Mouse (Mus musculus): ENCODE measurements around the gene Cyp2d26.

Gene Cyp2d26

DNA sequence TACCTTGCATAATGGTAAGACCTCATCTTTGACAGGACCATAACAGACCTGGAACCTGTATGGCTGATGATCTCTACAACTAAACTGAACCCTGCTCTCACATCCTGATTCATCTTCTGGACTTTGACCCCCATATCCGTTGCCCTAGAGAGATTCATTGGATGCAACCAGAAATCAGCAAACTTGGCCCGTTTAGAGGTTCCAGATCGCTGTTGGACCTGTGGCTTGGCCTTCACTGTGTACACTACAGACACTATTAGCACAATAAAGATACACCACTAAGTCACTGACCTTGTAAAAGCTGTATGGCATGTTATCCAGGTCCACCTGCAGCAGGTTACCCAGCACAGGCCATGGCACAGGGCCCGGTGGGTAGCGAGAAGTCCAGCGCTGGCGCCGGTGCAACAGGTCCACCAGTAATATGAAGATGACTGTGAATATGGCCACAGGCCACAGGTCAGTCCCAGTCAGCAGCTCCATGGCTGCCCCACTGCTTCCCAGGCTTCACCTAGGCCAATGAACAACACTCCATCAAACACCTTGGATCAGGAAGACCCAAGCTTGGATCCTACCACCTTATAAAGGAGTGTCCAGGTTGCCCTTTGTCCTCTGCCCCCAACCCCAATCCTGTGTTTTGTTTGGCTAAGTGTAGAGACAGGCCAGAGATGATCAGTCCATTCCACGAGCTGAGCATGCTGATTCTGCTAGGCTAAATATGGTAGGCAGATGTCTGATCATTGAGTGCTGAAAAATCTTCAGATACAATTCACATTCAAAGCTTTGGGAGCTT is 30.3 kb downstream of the Cyp2d26 start, which contains the start of gene Cyp2d40:
Gene Cyp2d40 (minus strand): TSS at position 553 of the 790 bp plus-strand sequence.
- no peak for DNase-seq (ENCODE audit: low read depth, low spot score)

DNA sequence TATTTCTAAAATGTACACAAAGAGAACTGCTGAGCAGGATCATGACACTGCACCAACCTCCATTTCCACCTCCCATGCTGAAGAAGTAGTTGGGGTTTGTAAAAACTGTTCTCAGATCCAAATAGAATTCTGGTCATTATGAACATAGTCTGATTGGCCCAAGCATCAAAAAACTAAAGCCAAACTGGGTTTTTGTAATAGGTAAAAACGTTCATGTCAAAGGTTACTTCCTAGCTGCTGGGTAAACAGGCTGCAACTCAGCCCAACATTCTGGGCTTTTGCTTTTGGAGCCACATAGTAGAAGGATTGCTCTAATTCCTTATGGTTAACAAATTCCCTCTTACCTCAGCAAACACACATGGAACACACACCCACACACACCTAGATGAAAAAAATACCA is 46.0 kb downstream of the Cyp2d26 start:
- no peak for DNase-seq (ENCODE audit: low read depth, low spot score)

- no peak for DNase-seq (ENCODE audit: low read depth, low spot score)
Observed at GRCm38 (mm10) chr15:82747516-82747915, 46.6 kb downstream of the Cyp2d26 start.
